Mouse (Mus musculus) adrenal gland, postnatal 14 days (tissue): ENCODE data around the gene Gm49369. TPM values are rescaled to one million over a fixed set of nuclear protein-coding genes. Genes with fewer than 3 reads are reported as not detected.
"Not testable (repeated sequence)": the region's sequence is repeated elsewhere in the genome, so short reads cannot be mapped to it uniquely, and the experiment has no call there.

Experiments used
- DNase-seq: peaks from one replicate; pipeline ENCODE4 v3.0.0; 2021; ENCODE audit warnings: mixed read lengths
- total RNA-seq: library from RNA; stranded (reverse); gene quantifications from 2 replicates; pipeline ENCODE4 v1.2.3, GENCODE M21; 2021

Gene Gm49369
- total RNA-seq, 1 experiment from 2014 or later = 1.4 TPM

GRCm38 (mm10) chr7:142328507-142328906, 54.0 kb downstream of the Gm49369 start:
- DNase-seq = no peak

GRCm38 (mm10) chr7:142326714-142327445, 55.6 kb downstream of the Gm49369 start:
- peak; percentile 57 for DNase-seq

GRCm38 (mm10) chr7:142323396-142324117, 58.9 kb downstream of the Gm49369 start:
- DNase-seq = no peak

- DNase-seq = no peak
These were observed 59.8 kb downstream of the Gm49369 start for GRCm38 (mm10) chr7:142322641-142323040.

GRCm38 (mm10) chr7:142321637-142322306, 60.7 kb downstream of the Gm49369 start:
- DNase-seq = not testable (repeated sequence)

Other genes with a start within 250 kb of the Gm49369 start
- not detected in 2 replicates for gene Gm39115, start 246.6 kb downstream of the Gm49369 start, total RNA-seq
- not detected in 2 replicates for gene Gm45337, start 238.1 kb downstream of the Gm49369 start, total RNA-seq
- not detected in 2 replicates for gene Gm29735, start 225.6 kb downstream of the Gm49369 start, total RNA-seq
- not detected in 2 replicates for gene Gm4553, start 216.9 kb downstream of the Gm49369 start, total RNA-seq
- gene Krtap5-2, start 206.7 kb downstream of the Gm49369 start, total RNA-seq = not detected in 2 replicates
- gene Gm10153, start 192.3 kb downstream of the Gm49369 start, total RNA-seq = not detected in 2 replicates
- not detected in 2 replicates for gene Krtap5-3, start 181.3 kb downstream of the Gm49369 start, total RNA-seq
- not detected in 2 replicates for gene Gm7579, start 170.8 kb downstream of the Gm49369 start, total RNA-seq
- not detected in 2 replicates for gene Krtap5-5, start 152.7 kb downstream of the Gm49369 start, total RNA-seq
- gene Gm40460, start 141.6 kb downstream of the Gm49369 start, total RNA-seq = not detected in 2 replicates
- not detected in 2 replicates for gene Gm2431, start 124.3 kb downstream of the Gm49369 start, total RNA-seq
- not detected in 2 replicates for gene Gm4559, start 108.3 kb downstream of the Gm49369 start, total RNA-seq
- gene Krtap5-1, start 85.5 kb downstream of the Gm49369 start, total RNA-seq = not detected in 2 replicates
- gene Krtap5-4, start 79.1 kb downstream of the Gm49369 start, total RNA-seq = not detected in 2 replicates
- gene Ifitm10, start 8.9 kb downstream of the Gm49369 start, total RNA-seq = 3.8 and 5.1 TPM in 2 replicates
- gene Ctsd, start 5.4 kb upstream of the Gm49369 start, total RNA-seq = 678 and 680 TPM in 2 replicates
- not detected in 2 replicates for gene Syt8, start 52.2 kb upstream of the Gm49369 start, total RNA-seq
- 0.56 and 0.67 TPM in 2 replicates for gene Tnni2, start 59.1 kb upstream of the Gm49369 start, total RNA-seq
- 20.4 and 52.3 TPM in 2 replicates for gene Lsp1, start 78.1 kb upstream of the Gm49369 start, total RNA-seq
- 1.1 and 1.8 TPM in 2 replicates for gene Tnnt3, start 116.2 kb upstream of the Gm49369 start, total RNA-seq
- 13.3 and 17.9 TPM in 2 replicates for gene Mrpl23, start 150.0 kb upstream of the Gm49369 start, total RNA-seq